Mouse (Mus musculus): Measurements from ENCODE around the gene Gucy2g. TPM values are rescaled to one million over a fixed set of nuclear protein-coding genes. Genes with fewer than 3 reads are reported as not detected.

Gene Gucy2g
- total RNA-seq (2015) (not detected in 2 replicates), total RNA-seq (2017) (not detected in 2 replicates)

DNA sequence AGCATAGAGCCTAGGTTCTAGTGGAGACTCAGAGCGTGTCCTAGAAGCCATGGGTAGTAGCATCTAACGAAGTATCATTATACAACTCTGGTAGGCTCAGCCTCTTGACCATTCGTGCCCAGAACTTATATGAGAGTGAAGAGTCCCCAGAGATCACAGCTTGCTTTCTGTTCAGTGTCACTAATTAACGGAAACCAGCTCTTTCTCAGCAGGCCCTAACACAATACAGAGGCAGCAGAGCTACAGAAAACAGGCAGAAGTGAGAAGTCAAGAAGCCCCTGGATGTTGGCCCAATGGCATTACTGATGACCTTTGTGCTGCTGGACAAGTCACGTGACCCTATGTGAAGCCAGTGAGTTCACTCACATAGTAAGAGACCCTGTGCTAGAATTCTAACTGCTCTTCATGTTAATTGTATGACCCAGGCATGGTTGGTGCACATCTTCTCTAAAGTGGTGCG lies at the start of gene Gucy2g:
Gene Gucy2g, minus strand, starts transcription at position 51 of the 460 bp plus-strand sequence.
- no peak for ATAC-seq (replicated peaks; ENCODE audit: poor library complexity)

DNA sequence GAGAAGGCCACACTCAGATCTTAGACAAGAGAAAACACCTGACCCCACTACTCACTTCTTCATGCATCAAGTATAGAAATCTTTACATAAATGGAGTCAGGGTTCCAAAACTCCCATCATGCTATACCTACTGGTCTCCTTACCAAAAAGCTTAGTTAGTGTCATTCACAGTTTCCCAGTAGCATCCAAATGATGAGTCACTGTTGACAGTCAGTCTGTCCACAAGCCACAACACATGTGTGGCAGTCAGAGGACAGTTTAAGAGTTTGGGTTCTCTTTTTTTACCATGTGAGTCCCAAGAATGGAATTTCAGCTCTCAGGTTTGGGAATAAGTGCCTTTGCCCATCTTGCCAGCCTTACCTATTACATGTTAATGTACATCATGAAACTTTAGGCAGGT lies 47.9 kb upstream of the Gucy2g start:
- no peak for ATAC-seq (replicated peaks; ENCODE audit: poor library complexity)

DNA sequence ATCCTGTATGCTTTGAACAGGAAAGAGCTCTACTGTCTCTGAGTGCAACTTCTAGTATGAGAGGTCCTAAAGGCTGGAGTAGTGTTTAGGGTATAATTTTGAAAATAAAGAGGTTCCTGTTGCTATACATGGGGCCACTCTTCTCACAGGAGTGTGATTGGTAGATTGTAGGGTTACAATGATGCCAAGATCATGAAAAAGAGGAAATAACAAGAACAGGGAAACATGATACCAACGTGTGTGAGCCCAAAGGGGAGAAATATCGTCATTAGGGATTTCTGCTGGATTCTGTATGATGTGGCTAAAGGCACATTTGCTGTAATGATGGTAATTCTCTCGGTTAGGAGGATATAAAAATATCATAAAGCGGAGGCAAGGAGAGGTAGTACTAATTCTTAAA lies 45.0 kb upstream of the Gucy2g start:
- no peak for ATAC-seq (replicated peaks; ENCODE audit: poor library complexity)

DNA sequence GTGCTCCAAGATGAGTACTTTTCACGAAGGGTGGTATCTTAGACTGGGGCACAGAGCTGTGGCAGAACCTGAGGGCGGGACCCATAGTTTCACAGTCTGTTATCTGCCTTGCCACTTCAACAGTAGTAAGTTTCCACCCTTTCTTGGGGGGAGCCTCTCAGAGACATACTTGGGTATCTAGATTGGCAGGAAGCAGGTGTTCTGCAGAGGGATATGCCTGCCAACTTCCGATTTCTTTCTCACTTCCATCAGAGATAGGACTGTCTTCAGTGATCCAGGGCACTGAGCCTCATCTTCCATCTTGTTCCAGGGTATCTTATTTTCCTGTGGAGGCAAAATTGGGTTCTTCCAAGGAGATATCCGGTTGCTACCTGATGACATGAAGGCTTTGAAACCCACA lies 43.1 kb upstream of the Gucy2g start:
- ATAC-seq (replicated peaks; ENCODE audit: poor library complexity): peak; percentile 99

DNA sequence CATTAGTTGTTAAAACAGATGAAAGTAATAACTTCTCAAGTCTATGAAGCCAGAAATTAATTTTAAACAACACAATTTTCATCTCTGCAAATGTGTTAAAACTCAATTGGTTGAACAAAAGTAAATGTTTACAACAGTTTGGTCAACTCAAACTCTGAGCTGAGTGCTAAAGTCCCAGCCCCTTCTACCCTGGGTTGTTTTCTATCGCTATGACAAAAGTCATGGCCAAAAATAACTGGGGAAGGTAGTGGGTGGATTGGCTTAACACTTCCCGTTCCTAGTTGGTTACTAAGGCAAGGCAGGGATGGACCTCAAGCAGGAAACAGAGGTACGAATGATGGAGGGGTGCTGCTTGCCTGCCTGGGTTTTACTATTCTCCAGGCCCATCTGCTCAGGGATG lies 35.7 kb upstream of the Gucy2g start:
- ATAC-seq (replicated peaks; ENCODE audit: poor library complexity): no peak

DNA sequence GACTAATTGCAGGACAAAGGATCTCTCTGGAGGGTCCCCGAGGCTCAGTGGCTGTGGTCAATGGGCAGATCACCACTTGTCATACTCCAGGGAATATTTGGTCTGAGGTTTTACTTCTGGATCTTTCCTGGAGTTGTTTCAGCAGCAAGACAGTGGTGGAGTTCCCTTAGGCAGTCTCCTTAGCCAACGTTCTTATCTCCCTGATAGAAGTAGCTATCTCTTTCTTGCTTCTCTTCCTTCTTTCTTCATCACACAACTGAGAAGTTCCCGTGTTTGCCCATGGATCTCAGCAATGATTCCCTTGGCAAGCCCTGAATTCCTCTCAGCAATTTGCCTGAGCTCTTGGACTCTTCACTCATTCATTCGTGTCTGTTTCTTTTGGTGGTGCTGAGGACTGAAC lies 35.1 kb upstream of the Gucy2g start:
- ATAC-seq (replicated peaks; ENCODE audit: poor library complexity): no peak

DNA sequence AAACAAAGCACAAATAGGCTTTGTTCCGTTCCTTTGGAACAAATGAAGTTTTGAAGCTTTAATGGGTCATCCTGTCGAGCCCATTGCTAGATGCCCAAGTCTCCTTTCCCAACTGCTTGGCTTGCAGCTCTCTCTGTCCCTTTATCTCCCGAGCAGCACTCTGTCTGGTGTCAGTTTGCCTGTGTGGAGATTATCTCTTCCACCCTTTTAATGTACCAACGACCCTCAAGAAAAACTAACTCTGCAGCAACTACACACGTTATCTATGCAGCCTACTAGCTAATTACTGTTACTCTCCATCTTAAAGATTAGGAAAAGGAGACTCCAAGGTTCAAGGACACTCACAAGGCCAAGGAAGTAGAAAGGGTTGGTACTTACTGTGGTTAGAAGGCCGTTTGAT lies 32.3 kb upstream of the Gucy2g start:
- ATAC-seq (replicated peaks; ENCODE audit: poor library complexity): peak; percentile 74

DNA sequence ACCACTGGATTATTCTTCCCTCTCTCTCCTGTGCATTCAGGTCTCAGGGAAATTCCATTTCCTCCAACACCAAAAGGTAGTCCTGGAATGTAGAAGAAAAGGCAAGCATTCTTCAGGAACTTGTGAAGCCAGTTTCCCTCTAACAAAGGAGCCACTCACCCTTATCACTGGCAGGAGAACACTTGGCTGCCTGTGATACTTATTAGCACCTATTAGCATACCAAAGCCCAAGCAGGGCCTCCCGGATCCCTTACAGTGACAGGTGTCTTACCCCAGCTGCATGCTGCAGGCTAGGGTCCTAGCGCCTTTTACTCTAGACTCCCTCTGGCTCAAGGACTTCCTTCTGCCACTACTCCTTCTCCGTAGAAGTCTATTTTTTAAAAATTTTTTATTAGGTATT lies 30.4 kb upstream of the Gucy2g start:
- ATAC-seq (replicated peaks; ENCODE audit: poor library complexity): 0 out of 2 replicates have a peak, but pooled peaks have one; percentile 24

DNA sequence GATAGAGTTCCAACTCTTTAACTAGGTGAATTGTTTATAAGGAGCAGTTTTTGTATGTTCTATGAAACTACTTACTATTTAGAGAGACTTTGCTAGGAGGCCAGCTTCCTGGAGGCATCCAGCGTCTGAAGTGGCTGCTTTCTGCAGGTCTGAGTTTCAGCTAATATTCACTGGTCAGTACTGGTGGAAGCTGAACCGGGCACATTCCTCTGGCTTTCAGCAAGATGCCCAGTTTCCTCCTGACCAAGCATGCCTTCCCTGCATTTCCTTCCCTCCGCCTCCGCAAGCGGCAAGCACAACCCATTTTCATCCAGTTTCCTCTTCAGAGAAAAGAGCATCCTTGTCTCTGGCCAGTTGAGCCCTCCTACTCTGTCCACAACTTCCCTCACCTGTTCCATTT lies 28.0 kb upstream of the Gucy2g start:
- no peak for ATAC-seq (replicated peaks; ENCODE audit: poor library complexity)

DNA sequence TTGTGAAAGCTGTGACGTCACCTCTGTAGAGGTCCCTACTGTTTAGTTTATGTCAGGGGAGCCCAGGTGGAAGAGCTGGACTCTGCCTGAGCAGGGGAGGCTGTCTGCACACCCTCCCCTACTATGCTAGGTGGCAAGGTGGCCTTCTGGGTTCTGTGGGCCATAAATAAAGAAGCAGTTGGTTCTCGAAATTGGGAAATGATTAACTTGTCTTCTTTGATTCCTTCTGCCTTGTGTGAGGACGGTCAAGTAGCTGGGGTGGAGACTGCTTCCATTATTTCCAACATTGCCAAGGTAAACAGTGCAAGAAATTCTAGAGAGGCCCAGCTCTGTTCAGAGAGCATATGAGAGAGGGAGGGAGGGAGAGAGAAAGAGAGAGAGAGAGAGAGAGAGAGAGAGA lies 27.1 kb upstream of the Gucy2g start:
- ATAC-seq (replicated peaks; ENCODE audit: poor library complexity): no peak

DNA sequence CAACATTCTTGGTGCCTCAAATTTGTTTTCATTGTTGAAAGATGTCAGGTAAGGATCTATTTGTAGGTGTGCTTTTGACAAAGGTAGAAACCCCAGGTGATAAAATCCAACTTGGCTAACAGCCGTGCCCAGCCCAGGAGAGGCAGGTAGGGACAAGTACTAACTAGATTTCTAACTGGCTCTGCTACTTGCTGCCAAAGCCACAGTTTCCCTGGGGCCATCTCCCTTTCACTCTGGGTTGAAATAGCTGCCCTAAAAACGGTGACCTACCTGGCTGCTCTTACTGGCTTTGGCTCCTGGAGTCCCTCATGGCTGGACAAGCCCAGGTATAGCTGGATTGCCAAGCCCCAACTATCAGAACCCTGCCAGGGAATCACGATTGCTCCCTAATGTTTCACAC lies 25.8 kb upstream of the Gucy2g start:
- no peak for ATAC-seq (replicated peaks; ENCODE audit: poor library complexity)

DNA sequence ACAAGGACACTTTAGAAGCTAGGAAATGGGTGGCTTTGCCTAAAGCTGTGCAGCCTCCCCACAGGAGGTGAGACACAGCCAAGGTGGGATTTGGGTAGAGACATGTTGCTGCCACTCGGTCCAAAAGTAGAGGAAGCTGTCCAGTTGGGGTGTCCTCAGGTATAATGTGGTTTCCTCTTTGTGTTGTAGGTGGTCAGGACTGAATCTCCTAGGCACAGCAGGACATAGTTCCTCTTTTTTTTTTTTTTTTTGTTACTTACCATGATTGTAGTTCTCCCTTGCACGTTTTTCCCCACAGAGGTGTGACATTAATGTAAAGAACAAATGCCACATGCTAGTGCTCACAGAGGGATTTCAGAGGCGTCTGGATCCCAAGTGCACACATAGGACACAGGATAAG lies 24.2 kb upstream of the Gucy2g start:
- peak; percentile 71 for ATAC-seq (replicated peaks; ENCODE audit: poor library complexity)

DNA sequence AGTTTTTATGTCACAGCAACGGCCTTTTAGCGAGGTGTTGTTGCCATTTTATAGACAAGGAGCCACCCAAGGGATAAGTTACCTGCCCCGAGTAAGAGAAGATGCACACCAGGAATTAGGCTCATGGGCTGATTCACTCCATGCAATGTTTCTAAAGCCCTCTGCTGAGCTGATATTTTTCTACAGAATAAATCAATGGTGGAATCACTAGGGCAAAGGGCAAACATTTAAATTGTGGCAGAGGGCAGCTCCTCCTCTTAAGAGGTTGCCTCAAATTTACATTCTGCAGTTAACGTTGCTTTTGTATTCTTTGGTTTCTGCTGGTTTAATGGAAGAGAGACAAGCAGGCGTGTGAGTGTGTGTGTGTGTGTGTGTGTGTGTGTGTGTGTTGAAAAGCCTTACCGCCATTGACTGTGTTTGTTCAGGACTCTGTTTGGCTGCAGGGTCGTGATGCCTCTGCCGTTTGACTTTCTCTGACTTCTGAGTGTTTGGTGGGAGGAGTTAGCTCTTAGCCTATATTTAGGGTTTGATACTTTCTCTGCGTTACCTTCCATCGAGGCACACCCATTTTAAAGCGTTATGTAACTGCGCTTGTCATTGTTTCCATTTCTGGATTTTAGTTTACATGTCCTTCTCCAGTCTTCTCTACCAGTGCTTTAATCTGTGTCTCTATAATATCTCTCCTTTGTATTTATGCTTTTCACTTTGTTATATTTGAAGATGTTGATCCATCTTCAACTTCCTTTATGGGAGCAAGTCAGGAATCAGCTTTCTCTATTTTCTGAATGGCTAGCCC lies 19.6 kb upstream of the Gucy2g start:
- ATAC-seq (replicated peaks; ENCODE audit: poor library complexity): no peak

DNA sequence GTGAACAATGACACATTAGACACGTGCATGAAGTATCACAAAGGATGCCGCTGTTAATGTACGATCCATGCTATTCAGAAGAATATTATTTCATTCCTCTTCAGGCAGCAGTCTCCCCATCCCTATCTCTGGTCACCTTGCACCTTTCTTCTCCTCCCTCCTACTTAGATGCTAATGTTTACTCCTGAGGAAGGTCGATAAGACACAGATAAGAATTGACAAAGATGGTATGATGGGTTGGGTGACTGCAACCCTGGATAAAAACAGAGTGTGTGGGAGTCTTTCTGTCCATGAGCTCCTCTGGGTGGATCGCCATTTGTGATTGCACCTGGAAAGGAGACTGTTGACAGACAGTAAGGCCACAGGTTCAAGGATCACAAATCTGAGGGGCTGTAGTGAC lies 17.5 kb upstream of the Gucy2g start:
- no peak for ATAC-seq (replicated peaks; ENCODE audit: poor library complexity)

DNA sequence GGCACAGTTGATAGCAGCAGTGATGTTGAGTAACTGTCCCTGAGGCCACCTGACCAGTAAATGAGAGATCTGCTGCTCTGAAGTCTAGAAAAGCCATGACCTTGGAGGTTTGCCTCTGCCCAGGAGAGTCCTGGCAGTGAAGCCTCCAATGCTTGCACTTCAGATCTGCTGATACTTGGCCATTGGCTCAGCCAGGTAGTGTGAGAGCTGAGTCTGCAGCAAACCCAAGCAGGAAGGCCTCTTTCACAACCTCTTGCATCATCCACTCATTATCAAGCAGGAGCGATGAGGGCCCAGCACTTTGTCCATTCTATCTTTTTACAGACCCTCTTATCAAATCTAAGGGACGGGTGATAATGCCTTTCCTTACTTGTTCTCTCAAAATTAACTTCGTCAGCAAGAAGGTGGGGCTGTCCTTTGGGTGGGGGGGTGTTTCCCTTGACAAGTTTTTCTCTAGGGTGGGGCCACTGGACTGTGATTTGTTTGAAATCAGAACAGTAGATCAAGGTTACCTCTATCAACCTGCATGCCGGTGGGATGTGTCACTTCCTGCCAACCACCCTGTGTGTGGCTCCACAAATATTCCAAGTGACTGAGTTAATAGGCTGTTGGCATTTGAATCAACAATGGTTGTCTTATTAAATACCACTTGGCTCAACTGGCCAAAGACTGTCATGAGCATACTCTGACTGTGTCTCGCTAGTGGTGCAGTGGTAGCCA lies 16.8 kb upstream of the Gucy2g start:
- peak; percentile 19 for ATAC-seq (replicated peaks; ENCODE audit: poor library complexity)

DNA sequence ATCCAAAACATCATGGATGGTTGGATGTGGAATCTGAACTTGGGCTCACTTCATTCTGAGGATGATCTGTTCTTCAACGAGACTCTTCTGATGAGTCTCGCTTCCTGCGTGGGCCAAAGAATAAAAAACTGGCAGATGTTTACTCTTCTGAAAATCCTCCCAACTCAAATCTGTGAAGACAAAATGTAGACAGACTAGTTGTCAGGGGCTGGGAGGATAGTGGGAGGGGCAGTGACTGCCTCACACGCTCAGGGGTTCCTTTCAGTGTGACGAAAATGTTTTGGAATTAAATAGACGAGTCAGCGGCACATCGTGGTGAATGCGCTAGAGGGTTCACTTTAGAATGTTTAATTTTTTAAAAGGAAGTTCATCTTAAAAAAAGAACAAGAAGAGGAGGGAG lies 15.1 kb upstream of the Gucy2g start:
- no peak for ATAC-seq (replicated peaks; ENCODE audit: poor library complexity)

DNA sequence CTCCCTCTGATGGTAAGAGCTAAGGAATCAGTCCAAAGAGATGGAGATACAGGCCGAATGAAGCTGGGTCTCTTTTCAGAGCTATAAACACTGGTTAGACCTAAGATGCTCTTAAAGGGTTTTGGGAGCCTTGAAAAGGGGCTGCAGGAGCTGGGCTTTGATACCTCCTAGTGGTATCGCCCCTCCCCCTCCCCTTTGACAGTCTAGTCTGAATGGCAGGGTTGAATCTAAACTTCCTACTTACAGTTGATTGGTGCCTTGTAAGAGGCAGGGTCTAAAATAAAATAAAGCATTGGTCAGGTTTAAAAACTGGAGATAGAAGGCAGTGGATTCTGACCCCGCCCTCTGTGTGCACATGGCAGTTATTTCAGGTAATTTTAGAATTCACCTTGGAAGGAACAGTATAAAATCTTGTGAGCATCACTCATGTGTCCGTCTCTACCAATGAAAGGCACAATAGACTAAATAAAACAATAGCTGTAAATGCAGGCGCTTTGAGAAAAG lies 13.5 kb upstream of the Gucy2g start:
- peak; percentile 54 for ATAC-seq (replicated peaks; ENCODE audit: poor library complexity)

DNA sequence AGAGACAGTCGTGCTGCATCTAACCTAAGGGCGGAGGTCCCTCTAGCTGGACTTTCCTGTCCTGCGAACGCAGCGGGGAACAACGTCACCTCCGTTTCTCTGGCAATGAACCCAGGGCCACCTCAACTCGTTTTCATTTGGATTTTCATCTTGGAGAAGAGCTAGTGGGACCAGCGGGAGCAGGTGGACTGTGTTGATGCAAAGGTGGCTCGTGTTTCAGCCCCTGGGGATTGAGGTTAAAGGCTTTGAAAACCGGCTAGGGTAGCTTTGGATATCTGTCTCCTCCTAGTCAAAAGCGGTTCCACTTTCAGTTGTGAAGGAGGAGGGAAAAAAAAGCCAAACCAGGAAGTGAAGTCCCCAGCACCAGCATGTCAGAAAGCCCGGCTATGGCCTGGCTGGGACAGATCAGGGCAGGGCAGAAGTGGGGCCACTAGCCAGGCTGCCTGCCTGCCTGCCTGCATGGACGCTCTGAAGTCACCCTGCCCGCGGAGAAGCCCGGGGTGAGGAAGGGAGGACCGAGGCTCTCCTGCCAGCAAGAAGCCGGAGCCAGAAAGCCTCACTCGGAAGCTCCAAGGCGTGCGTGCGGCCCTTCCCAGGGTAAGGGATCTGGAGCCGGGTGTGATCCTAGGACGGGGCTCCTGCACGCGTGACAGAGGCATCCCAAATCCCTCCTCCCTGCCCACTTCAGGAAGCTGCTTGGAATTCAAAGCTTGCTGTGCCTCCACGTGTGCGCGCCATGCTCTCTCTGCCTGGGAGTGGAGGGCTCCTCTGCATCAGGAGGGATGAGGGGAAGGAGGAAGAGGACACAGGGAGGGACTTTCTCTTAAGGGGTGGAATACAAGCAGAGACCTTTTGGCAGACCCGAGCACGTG lies 12.8 kb upstream of the Gucy2g start:
- ATAC-seq (replicated peaks; ENCODE audit: poor library complexity): peak; percentile 52

DNA sequence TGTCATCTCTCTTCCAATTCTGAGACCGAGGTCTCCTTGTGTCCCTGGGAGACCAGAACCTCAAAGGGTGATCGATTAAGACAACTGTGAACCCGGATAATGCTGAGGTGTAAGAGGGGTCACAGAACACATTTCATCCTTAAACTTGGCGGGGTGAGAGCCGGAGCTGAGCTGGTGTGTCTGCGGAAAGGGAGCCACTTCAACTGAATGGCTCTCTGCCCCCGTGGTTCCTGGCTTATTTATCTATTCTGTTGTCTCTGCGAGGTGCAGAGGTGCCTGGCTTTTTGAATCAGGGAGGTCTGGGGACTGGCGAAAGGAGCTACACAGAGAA lies 12.2 kb upstream of the Gucy2g start:
- ATAC-seq (replicated peaks; ENCODE audit: poor library complexity): peak; percentile 6; the same call in 1 of the 2 replicates

DNA sequence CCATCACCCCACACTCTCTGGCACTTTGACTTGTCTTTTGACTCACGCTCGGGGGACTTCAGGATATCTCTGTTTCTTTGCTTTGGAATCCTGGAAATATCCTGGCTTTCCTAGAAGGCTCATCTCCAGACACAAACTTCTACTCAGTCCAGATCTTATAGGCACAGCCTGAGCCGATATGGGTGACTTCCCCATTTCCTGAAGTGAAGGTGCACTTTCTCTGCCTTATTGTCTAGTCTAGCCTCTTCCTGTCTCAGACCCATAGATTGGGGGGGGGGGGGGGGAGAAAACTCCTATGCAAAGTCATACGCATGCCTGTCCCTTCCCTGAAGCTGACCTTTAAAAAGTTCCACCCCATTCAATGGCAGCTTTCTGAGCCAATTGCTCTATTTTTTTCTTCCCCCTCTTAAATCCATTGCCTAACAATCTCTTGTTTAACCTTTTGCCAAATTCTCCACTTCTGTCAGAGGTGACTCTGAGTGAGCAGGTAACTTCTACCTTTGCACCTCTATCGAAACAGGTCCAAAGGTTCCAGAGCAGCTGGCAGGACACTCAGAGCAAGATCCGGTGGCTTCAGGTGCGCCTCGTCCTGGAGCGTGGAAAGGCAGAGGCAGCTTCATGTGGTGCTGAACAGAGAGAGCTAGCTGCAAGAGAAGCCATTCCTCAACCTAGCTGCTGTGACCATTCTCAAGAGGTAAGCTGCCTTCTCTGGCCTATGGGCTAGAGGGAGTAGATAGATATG lies 10.5 kb upstream of the Gucy2g start, which contains the start of gene Acsl5:
Gene Acsl5, plus strand, starts transcription at position 556 of the 742 bp plus-strand sequence.
- no peak for ATAC-seq (replicated peaks; ENCODE audit: poor library complexity)
